Mouse (Mus musculus): ENCODE data around the gene Iffo2. TPM values are rescaled to one million over a fixed set of nuclear protein-coding genes. Genes with fewer than 3 reads are reported as not detected.

Iffo2 gene
- total RNA-seq, 2 experiments from 2014 or later: 13.0 to 13.5 TPM

DNA sequence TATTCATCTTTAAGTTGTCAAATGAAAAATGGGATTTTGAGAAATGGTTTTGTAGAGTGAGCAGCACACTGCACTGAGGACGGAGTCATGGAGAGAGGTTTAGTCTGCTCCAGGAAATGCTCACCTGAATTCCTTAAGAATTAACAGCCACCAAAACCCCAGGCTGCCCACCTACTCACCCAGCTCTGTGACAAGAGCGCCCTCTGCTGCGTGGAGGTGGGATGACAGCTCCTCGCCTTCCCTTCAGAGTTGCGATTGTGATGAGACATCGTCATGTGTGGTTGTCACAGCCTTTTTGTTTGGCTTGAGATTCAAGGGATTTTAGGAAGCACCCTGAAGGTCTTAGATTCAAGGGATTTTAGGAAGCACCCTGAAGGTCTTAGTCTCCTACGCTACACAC is 106.0 kb downstream of the Iffo2 start:
- peak; percentile 71 to 84 for DNase-seq (ENCODE audit: low spot score in 2 of 2)

DNA sequence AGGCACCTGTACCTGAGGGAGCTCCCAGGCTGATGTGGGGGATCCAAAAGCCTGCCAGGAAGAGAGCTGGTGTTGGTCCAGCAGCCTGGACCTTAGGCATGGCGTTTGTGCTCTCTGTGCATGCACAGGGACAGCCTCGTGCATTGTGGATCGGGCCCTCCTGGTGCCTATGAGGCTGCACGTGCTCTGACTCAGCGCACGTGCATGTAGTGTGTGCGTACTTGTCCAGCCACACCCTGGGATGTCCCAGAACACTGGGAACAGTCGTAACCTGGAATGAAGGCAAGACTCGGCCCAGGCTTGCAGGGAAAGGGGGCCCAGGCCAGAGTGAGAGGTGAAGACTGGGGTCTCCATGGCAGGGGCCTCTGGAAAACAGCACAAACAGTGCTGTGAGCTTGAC is 107.5 kb downstream of the Iffo2 start:
- DNase-seq (ENCODE audit: low spot score in 2 of 2): no peak

DNA sequence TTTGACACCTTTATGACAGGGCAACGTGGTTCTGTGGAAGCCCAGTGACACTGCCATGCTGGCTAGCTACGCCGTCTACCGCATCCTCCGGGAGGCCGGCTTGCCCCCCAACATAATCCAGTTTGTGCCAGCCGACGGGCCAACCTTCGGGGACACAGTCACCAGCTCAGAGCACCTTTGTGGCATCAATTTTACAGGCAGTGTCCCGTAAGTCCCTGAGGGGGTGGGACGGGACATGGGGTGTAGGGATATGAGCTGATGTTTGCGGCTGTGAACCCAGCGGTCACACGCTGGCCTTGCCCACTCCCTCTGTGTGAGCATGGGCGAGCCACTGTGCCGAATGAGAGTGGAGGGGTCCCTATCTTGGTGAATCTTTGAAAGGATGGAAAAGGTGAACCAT is 108.0 kb downstream of the Iffo2 start:
- DNase-seq (ENCODE audit: low spot score in 2 of 2): no peak

DNA sequence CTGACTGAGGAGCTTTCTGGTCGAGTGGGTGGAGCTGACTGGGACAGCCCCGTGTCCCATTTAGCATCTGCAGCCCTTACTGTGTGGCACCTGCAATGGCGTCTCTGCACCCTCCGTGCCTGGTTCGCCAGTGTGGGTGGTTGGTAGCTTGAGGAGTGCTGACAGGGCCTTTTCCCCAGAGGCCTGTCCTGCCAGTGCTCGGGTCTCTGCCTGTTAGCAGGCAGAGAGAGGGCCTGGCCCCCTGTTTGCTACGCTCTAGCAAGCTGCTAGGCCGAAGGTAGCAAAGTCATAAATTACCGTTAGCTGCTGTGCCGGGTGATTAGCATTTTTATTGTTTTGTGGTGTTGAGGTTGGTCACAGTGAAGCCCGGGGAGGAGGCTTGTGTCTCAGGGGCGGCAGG is 109.5 kb downstream of the Iffo2 start:
- DNase-seq (ENCODE audit: low spot score in 2 of 2): no peak

DNA sequence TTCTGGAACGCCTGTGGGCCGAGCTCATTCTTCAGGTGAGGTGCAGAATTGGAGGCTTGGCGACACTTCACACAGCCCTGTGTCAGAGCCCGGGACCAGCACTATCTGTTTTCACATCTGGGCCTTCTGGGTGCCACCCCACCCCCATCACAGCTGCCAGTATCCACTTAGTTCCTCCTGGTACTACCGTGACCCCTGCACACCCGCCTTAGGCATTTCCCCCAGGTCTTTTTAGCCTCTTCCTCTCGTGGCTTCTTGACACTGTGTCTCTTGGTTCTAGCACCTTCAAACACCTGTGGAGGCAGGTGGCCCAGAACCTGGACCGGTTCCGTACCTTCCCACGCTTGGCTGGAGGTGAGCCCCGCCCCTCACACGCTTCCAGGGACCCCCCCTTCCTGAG is 110.0 kb downstream of the Iffo2 start:
- no peak for DNase-seq (ENCODE audit: low spot score in 2 of 2)

DNA sequence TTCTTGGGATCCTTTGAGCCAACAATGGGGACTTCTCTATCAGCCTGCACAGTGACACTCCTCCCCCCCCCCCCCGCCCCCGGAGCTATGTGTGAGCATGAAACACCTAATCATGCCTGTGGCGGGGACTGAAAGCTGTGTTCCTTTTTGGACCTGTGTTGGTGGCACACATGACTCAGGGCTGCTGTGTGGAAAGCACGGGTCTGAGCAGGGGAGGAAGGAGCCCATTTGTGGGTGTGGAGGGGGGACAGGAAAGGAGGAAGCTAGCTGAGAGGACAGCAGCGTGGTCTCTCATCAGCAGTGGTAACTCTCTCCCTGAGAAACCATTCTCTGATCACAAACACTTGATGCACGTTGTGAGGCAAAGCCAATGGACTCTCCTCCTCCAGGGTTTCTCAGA is 110.4 kb downstream of the Iffo2 start:
- DNase-seq (ENCODE audit: low spot score in 2 of 2): no peak

DNA sequence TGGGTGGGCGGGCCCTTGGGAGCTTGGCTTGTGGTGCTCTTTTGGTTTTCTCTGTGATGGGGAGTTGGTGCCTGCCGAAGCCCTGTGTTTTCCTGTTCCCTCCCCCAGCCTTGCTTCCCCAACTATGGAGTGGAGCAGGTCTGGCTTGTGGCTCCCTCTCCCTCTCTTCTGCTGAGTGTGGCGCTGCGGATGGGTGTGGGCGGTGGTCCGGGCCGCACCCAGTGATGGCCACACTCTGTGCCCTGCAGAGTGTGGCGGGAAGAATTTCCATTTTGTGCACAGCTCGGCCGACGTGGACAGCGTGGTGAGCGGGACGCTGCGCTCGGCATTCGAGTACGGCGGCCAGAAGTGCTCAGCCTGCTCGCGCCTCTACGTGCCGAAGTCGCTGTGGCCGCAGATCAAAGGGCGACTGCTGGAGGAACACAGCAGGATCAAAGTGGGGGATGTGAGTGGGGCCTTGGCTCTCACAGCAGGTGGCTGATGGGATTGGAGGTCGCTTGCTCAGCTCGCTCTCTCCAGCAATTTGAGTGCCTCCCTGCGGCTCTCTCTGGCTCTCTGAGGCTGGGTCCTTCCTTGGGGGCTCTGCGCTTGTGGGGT is 111.6 kb downstream of the Iffo2 start:
- DNase-seq (ENCODE audit: low spot score in 2 of 2): no peak

DNA sequence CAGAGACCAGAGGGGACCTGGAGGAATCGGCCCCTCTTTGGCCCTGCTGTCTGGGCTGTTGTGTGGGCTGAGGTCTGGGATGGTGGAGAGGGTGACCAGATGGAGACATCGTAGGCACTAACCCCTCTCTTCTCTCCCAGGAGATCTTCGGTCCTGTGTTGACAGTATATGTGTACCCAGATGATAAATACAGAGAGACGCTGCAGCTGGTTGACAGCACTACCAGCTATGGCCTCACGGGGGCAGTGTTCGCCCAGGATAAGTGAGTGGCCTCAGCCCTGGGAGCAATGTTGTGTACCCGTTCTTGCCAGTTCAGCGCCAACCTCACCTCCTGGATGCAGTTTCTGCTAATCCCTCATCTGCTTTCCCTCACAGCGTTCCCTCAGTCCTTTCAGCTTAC is 113.6 kb downstream of the Iffo2 start:
- peak; percentile 82 to 83 for DNase-seq (ENCODE audit: low spot score in 2 of 2)

DNA sequence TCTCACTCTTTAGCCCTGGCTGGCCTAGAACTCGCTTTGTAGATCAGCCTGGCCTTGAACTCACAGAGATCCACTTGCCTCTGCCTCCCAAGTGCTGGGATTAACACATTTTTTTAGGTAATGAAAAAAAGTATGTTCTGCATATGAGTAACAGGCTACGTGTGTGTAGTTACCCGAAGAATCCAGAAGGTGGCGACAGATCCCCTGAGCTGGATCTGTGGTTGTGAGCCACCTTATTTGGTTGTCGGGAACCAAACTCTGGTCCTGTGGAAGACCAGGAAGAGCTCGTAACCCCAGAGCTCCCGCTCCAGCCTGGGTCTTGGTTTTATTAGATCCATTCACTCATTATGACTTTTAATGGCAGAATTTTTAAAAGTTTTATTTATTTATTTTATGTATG is 116.6 kb downstream of the Iffo2 start:
- no peak for DNase-seq (ENCODE audit: low spot score in 2 of 2)

DNA sequence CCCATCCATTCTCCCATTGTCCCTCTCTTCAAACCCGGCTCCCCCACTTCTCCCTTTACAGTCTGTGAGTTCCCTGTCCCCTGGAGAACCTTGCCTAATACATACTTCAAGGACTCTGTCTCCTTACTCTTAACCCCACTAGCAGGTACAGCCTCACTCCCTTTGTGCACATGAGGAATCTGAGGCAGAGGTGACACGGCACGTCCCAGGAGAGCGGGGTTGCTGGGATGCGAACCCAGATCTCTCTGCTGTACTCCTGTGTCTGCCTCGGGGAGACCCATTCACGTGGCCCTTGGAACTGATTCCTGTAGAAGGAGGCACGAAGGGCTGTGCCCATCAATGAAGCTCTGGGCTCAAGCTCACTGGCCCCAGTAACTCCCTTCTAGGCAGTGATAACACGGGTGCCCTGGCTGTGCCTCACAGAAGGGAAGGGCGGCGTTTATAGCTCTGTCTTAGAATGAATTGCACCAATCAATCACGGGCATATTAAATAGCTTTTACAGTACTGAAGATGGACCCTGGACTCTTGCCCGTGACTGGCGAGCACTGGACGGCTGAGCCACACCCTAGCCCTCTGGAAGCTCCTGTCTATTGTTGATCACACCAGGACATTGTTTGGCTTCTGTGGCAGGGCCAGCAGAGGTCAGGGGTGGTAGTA is 119.9 kb downstream of the Iffo2 start:
- DNase-seq (ENCODE audit: low spot score in 2 of 2): no peak

DNA sequence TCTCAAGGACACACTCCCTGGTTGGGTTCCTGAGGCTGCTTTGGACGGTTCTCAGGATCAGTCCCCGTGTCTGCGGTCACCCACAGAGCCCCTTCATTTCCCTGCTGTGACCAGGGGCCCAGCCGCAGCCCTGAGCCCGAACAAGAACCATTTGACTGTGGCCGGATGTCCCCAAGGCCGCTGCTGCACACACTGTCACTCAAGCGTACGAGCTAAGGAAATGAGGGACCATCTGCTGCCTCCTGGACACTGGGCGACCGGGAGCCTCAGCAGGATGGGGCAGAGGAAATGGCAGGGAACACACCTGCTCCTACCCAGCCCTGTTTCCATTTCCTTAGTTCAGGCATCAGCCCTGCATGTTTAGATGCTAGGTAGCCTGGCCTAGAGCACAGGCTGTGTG is 120.6 kb downstream of the Iffo2 start:
- DNase-seq (ENCODE audit: low spot score in 2 of 2): no peak

DNA sequence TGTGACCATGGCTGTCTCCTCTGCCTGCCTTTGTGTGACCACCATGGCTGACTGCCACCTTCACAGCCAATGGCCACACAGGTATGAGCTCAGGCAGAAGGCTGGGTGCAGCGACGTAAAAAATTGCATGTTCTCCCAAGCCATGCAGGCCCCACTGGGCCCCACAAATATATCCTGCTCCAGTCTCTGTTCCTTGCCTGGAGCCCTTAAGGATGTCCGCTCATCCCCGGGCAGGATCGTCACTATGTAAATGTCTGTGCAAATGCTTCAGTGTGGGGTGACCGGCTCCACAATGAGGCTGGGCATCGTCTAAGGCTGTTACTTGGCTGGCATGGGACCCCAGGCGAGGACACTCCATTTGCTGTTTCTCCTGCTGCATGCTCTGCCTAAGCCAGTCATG is 122.9 kb downstream of the Iffo2 start, which contains the start of gene Tas1r2:
Gene Tas1r2 (plus strand): TSS at position 301 of the 400 bp plus-strand sequence.
- DNase-seq (ENCODE audit: low spot score in 2 of 2): no peak

DNA sequence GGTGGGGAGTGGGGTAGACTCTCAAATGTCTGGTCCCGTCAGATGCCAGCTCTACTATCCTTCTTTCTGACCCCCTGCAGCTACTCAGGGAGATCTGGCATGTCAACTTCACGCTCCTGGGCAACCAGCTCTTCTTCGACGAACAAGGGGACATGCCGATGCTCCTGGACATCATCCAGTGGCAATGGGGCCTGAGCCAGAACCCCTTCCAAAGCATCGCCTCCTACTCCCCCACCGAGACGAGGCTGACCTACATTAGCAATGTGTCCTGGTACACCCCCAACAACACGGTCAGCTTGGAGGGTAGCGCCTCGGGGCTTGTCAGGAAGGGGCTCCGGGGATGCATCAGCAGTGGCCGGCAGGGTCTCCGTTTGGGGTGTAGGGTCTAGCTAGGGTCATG is 131.5 kb downstream of the Iffo2 start:
- DNase-seq (ENCODE audit: low spot score in 2 of 2): no peak

DNA sequence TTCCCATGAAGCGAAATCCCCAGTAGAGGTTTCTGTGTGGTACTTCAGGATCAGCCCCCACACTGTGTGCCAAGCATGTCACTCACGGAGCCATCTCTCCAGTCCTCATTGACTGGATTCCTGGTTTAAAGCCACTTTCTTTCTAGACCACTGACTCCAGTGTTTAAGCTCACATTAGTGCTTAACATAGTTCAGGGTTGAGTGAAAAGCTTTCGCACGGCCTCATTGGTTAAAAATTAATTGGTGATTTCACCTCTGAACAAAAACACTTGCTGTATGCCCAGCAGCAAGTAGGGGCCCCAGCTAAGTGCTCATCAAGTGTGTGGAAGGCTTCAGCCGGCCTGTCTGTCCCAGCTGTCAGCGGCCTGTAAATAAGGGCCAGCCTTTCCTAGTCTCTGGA is 137.3 kb downstream of the Iffo2 start:
- DNase-seq (ENCODE audit: low spot score in 2 of 2): no peak

DNA sequence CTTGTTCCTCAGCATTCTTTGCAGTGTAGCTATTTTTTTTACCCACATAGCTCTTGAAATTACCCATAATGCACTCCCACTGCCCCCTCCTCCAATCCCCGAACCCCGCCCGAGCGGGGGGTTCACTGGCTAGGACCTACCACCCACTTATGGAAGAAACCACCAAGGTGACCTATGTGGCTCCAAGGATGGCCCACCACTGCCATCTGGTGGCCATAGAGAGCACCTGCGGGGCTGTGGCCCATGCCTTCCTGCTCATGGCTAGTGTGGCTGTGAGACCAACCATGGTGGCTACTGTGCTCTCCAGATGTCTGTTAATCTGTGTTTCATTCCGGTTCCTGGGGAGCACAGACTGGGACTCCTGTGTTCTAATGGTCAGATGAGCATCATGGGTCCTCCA is 139.5 kb downstream of the Iffo2 start:
- peak; percentile 60 to 63 for DNase-seq (ENCODE audit: low spot score in 2 of 2)

Small RNAs within 50 kb of the gene (microRNA-seq; reads per million reads assigned to microRNA genes)
- 0 reads per million in 2 experiments for gene Gm25571 (ENCODE audit: borderline number of aligned reads in 2 of 2)
- gene Mir7020 (ENCODE audit: borderline number of aligned reads in 2 of 2): 0 to 0.61 reads per million in 2 experiments

Other genes starting within 250 kb of the Iffo2 start
- gene Pqlc2, start 219.8 kb upstream of the Iffo2 start, total RNA-seq (2021): 1 to 10 TPM; 8.8 to 9.2 TPM
- 10 to 100 TPM; 59.3 to 71.3 TPM for gene Akr7a5, start 219.8 kb upstream of the Iffo2 start, total RNA-seq (2021)
- 10 to 100 TPM; 58.8 to 60.6 TPM for gene Mrto4, start 178.0 kb upstream of the Iffo2 start, total RNA-seq (2021)
- 10 to 100 TPM; 57.2 to 57.5 TPM for gene Emc1, start 178.0 kb upstream of the Iffo2 start, total RNA-seq (2021)
- 100 to 1,000 TPM; 137 to 144 TPM for gene Ubr4, start 177.9 kb upstream of the Iffo2 start, total RNA-seq (2021)
- gene Gm21969, start 72.6 kb downstream of the Iffo2 start, total RNA-seq (2021): not detected
- 100 to 1,000 TPM in 1 of 2 experiments, 10 to 100 TPM in 1; 65.2 to 141 TPM for gene Aldh4a1, start 92.3 kb downstream of the Iffo2 start, total RNA-seq (2021)
- not detected for gene Tas1r2, start 123.0 kb downstream of the Iffo2 start, total RNA-seq (2021)